In the genomic region with DNA sequence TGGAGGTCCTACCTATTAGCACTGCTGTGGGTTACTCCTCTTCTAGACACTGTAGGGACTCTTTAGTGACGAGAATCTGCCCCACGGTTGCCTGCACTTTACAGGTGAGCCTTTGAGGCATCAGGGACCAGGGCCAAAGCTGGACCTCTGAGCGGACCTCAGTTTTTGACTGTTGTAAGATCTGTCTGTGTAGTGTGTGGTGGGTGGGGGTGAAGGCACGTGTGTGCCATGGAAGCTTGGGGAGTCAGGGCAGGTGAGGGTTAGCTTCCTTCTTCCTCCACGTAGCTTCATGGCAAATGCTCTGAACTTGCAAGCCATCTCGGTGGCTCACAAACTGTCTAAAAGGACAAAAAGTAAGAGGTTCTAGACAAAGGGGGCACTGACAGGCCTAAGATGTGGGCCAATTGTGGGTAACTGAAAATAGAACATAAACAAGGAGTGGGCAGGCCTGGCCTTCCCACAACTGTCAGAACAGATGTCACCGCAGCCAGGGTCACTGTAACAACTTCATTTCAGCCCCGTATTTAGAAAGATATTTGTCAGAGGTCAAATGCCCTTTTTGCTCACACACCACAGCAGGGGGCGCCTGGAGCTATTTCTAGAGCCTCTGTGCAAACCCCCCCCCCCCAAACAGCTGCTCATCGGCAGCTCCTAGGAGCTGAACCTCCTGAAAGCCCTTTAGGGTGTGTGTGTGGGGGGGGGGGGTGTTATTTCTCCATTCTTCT, we compare ENCODE assay signal across 9 mouse cellular contexts.
DNase-seq lines count a peak whose midpoint lies in the region; ATAC-seq and TF ChIP-seq lines count a peak whose summit lies in the region.
"Had no signal": no experiment of that assay in that cellular context is flagged by ENCODE, and none has a peak within 500 bp of the region (broad histone marks: within the 10 kb centered on the region; RNA-seq: fewer than 3 reads in every experiment).

No protein-coding gene starts in this region.

- no peaks in the 10 kb centered on the region for H3K9me3 ChIP-seq in forebrain, embryonic 10.5 days
- H3K9me3 ChIP-seq in forebrain, embryonic 16.5 days (ENCODE audit: control insufficient read depth, low read length), result no peaks in the 10 kb centered on the region
- H3K9me3 ChIP-seq in liver, embryonic 11.5 days (ENCODE audit: control insufficient read depth, low read length), result no peaks in the 10 kb centered on the region
- no peaks in the 10 kb centered on the region for H3K9me3 ChIP-seq in liver, postnatal 0 days (ENCODE audit: low read length)

- H3K27ac ChIP-seq in forebrain, embryonic 10.5 days, result peak overlapping the region; percentile 20
- H3K27ac ChIP-seq in forebrain, embryonic 16.5 days (ENCODE audit: low read length), result no peak overlapping the region
- no peak overlapping the region for H3K27ac ChIP-seq in liver, embryonic 11.5 days (ENCODE audit: low read depth, low read length)
- H3K27ac ChIP-seq in liver, postnatal 0 days (ENCODE audit: low read depth), result no peak overlapping the region

- no peak for ATAC-seq in forebrain, embryonic 16.5 days
- ATAC-seq in liver, embryonic 11.5 days (replicated peaks; ENCODE audit: low FRiP score), result no peak
- no peak for ATAC-seq in liver, postnatal 0 days
- no peak for ATAC-seq in cerebellum, adult (ENCODE audit: insufficient number of reproducible peaks, low FRiP score, low TSS enrichment)

- DNase-seq in forebrain, embryonic 10.5 days (ENCODE audit: extremely low spot score, low spot score), result no peak
- DNase-seq in liver (peak; percentile 25), adipocyte (ENCODE audit: low spot score) (peak; percentile 84)
- no peak for DNase-seq in liver, embryonic 11.5 days (ENCODE audit: low spot score)
- DNase-seq in liver, postnatal 0 days, result no peak
- DNase-seq in frontal cortex, postnatal 36 days (ENCODE audit: low spot score in 2 of 2), result no peak
- DNase-seq: cerebellum, adult 11-12 months had no signal

- H3K4me3 ChIP-seq in forebrain, embryonic 10.5 days, result no peak overlapping the region
- H3K4me3 ChIP-seq in forebrain, embryonic 16.5 days (replicated peaks; ENCODE audit: low read length), result no peak overlapping the region
- H3K4me3 ChIP-seq in liver, embryonic 11.5 days (ENCODE audit: low read depth, low read length), result no peak overlapping the region
- no peak overlapping the region for H3K4me3 ChIP-seq in liver, postnatal 0 days (ENCODE audit: low read depth, low read length)

- peaks cover 39% of the 10 kb centered on the region for H3K4me1 ChIP-seq in forebrain, embryonic 10.5 days
- peaks cover 17% of the 10 kb centered on the region for H3K4me1 ChIP-seq in forebrain, embryonic 16.5 days (replicated peaks; ENCODE audit: control insufficient read depth, insufficient read depth, low read length)
- 0 out of 2 replicates have a peak, but pooled peaks cover 3% of the 10 kb centered on the region for H3K4me1 ChIP-seq in liver, embryonic 11.5 days (replicated peaks; ENCODE audit: control insufficient read depth, insufficient read depth, low read length)
- H3K4me1 ChIP-seq in liver, postnatal 0 days (ENCODE audit: insufficient read depth), result no peaks in the 10 kb centered on the region

- H3K27me3 ChIP-seq in forebrain, embryonic 10.5 days (ENCODE audit: poor library complexity, severe bottlenecking), result no peaks in the 10 kb centered on the region
- H3K27me3 ChIP-seq in forebrain, embryonic 16.5 days (replicated peaks; ENCODE audit: control insufficient read depth, insufficient read depth, low read length), result no peaks in the 10 kb centered on the region
- no peaks in the 10 kb centered on the region for H3K27me3 ChIP-seq in liver, embryonic 11.5 days (replicated peaks; ENCODE audit: control insufficient read depth, insufficient read depth, low read length)
- H3K27me3 ChIP-seq in liver, postnatal 0 days (ENCODE audit: insufficient read depth, low read length), result no peaks in the 10 kb centered on the region

- peak; percentile 26; the same call in 1 of the 2 replicates for TF ChIP-seq CTCF in liver, postnatal 0 days (IDR thresholded peaks at IDR 0.05; ENCODE audit: low read depth)

- TF ChIP-seq EP300 in liver, postnatal 0 days (IDR thresholded peaks at IDR 0.05; ENCODE audit: low read depth), result no peak

- H3K4me2 ChIP-seq in forebrain, embryonic 16.5 days (ENCODE audit: low read length), result no peak overlapping the region
- no peak overlapping the region for H3K4me2 ChIP-seq in liver, embryonic 11.5 days
- no peak overlapping the region for H3K4me2 ChIP-seq in liver, postnatal 0 days (ENCODE audit: low read depth, low read length)

- H3K36me3 ChIP-seq in forebrain, embryonic 10.5 days (replicated peaks), result peaks cover 33% of the 10 kb centered on the region
- no peaks in the 10 kb centered on the region for H3K36me3 ChIP-seq in forebrain, embryonic 16.5 days (ENCODE audit: control insufficient read depth, insufficient read depth)
- no peaks in the 10 kb centered on the region for H3K36me3 ChIP-seq in liver, embryonic 11.5 days (ENCODE audit: control insufficient read depth, insufficient read depth, low read length)
- H3K36me3 ChIP-seq in liver, postnatal 0 days (replicated peaks; ENCODE audit: insufficient read depth, low read length), result no peaks in the 10 kb centered on the region

- WGBS in forebrain, embryonic 10.5 days, result 73% methylated on average over 10 of the region's 10 CpGs
- 61% methylated on average over 10 of the region's 10 CpGs for WGBS in forebrain, embryonic 16.5 days
- WGBS in liver, embryonic 11.5 days, result 76% methylated on average over 10 of the region's 10 CpGs
- 68% methylated on average over 10 of the region's 10 CpGs for WGBS in liver, postnatal 0 days (ENCODE audit: insufficient replicate concordance)

- no peak overlapping the region for H3K9ac ChIP-seq in forebrain, embryonic 16.5 days (replicated peaks; ENCODE audit: low read depth, low read length)
- no peak overlapping the region for H3K9ac ChIP-seq in liver, embryonic 11.5 days (ENCODE audit: low read depth, low read length)
- no peak overlapping the region for H3K9ac ChIP-seq in liver, postnatal 0 days (replicated peaks)

Comparison
In these comparisons a context has a peak if more than half of its experiments do, and no peak if none do; other contexts are left out.
1. DNase-seq: peak in liver (single experiment) and adipocyte (single experiment); none in forebrain, embryonic 10.5 days (single experiment), liver, embryonic 11.5 days (single experiment), liver, postnatal 0 days (single experiment) and frontal cortex, postnatal 36 days (0 of 2).